Mouse (Mus musculus): Measurements from ENCODE around the gene Ctnnd2.

DNA sequence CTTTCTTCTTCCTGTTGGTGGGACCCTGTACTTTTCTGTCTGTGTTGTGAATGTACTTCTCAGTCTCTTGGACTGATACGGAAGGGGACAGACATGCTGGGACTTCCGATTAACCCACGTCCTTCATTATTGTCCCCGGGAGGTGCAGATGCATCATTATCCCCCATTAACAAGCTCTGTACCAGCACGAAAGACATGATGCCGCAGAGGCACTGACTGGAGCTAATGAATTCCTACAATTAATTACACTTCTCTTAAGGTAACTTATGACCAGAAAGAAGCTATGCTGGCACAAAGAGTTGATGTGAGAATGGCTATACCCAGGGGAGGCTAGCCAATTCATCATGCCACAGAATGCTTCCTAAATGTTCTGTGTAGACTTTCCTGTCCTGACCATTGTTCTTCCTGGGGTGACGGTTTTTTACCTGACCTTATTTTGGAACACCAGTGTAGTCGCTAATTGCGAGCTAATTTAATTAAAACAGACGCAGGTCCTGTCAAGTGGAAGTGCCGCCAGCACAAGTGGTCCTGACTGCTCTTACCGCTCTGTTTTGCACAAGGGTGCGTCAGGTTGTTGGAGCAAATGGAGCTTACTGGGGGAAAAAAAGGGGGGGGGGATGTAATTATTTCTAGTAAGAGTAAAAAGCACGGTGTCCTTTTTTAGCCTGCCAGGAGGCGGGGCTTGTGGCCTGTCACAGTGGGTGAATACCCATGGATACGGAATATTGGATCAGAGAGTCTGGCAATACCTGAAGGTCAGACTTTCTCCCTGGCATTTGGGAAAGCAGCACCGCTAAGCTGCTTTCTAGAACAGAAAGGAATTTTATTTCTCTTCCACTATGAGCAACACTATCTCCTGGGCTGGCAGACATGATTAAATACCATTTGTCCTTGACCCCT is 685.1 kb downstream of the Ctnnd2 start:
- TF ChIP-seq CTCF (IDR thresholded peaks at IDR 0.05; ENCODE audit: control insufficient read depth, insufficient read depth, low read length): no peak
- no peak for TF ChIP-seq POLR2A (IDR thresholded peaks at IDR 0.05; ENCODE audit: borderline replicate concordance, control insufficient read depth, low read depth, low read length)
